Mouse (Mus musculus) left cerebral cortex, adult 8-10 months (tissue): ENCODE results near the gene Hmgb4. TPM values are rescaled to one million over a fixed set of nuclear protein-coding genes. Genes with fewer than 3 reads are reported as not detected.

Experiments
- DNase-seq, 2 experiments: peaks; one replicate each; pipeline ENCODE4 v3.0.0; 2022; ENCODE audit warnings: low spot score in 2 of 2
- total RNA-seq, 4 experiments: library from RNA; stranded (reverse); gene quantifications; 2 replicates each; pipeline ENCODE4 v1.2.4; 2022

Gene Hmgb4
- total RNA-seq = not detected

GRCm38 (mm10) chr4:128260907-128261560 is at the start of gene Hmgb4:
TSS of gene Hmgb4 (minus strand) at chr4:128260957.
- DNase-seq = no peak

DNA sequence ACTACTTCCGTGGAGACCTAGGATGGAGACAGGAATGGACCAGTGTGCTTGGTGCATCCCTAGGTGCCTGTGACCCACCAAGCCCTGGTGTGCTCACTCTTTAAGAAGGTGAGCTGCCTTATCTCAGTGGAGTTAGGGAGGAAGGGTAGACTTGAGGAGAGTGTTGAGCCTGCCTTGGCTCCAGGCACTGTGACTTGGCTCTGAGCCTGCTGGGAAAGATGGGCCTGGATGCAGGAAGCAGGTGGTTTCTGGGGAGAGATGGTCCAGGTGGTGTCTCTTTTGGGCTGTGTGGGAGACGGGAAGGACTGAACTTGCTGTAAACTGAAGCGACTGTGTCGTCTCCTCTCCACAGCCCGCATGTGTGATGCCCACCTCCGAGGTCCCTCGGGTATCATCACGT is 45.3 kb upstream of the Hmgb4 start:
- DNase-seq = no peak

DNA sequence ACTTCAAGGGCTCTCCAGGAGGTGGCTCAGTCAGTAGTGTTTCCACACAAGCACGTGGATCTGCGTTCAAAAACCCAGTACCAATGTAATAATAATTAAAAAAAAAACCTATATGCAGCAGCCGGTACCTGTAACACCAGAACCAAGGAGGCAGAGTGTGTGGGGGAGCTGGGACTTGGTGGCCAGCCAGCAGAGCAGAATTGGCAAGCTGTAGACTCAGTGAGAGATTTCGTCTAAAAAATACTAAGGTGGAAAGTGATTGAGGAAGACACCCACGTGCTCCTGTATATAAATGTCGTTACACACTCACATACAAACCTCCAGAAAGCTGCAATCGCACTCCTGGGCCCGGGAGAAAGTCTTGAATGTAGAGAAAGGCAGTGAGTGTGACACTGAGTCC is 43.3 kb upstream of the Hmgb4 start:
- peak in 1 of 2 experiments; percentile 86 for DNase-seq

GRCm38 (mm10) chr4:128288095-128288494 is 27.3 kb upstream of the Hmgb4 start:
- no peak for DNase-seq

DNA sequence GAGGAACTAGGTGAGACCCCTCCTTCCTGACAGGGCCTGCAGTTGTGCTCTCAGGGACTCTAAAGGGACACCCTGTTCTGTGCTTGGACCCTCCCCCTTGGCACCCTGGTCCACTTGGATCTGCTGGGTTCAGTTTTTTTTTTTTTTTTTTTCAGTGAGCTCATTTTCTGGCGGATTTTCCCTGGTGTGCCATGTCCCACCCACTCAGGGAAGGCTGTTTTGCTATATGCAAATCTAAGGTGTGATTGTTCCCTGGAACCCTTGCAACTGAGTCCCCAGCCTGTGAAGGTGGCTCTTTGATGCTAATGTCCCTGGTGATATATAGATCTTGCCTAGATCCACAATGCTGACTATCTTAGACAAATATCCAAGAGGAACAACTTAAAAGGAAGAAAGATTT is 24.3 kb upstream of the Hmgb4 start:
- DNase-seq = no peak

DNA sequence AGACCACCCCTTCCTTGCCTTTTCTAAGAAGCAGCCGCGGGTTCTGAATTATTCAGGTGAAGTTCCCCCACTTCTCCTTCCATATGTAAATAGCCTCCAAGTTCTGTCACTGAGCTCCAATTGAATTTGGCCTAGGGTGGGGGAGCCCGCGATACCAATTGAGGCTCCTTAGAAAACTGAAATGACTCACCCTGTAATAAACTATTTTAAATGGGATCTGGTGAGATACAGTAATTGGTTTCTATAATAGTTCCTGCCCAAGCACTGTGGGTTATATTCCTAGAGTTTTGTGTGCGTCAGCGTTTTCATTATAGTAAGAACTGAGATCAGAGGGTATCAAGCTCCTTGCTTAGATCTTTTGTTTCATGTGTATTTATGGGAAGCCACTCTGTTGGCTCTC is 14.8 kb upstream of the Hmgb4 start:
- DNase-seq = no peak

GRCm38 (mm10) chr4:128275116-128275515 is 14.4 kb upstream of the Hmgb4 start:
- DNase-seq = no peak

GRCm38 (mm10) chr4:128273146-128273545 is 12.4 kb upstream of the Hmgb4 start:
- DNase-seq = no peak

- no peak for DNase-seq
Measured at GRCm38 (mm10) chr4:128272501-128272900, 11.7 kb upstream of the Hmgb4 start.

GRCm38 (mm10) chr4:128270931-128271330 is 10.2 kb upstream of the Hmgb4 start:
- DNase-seq = no peak

DNA sequence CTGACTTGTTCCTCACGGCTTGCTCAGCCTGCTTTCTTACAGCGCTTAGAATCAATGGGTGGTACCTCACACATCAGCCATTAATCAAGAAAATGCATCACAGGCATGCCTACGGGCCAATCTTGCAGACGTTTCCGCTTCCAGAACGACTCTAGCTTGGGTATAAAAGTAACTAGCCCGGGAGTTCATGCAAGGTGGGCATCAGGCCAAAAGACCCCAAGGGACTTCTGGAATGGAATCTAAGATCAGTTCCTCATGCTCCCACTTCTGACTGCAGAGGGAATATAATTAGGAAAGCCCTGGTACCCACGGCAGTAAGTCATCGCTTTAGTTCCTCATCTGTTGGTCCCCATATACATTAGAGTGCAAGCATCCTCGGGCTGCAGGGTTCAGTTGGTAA is 9.4 kb upstream of the Hmgb4 start:
- no peak for DNase-seq

DNA sequence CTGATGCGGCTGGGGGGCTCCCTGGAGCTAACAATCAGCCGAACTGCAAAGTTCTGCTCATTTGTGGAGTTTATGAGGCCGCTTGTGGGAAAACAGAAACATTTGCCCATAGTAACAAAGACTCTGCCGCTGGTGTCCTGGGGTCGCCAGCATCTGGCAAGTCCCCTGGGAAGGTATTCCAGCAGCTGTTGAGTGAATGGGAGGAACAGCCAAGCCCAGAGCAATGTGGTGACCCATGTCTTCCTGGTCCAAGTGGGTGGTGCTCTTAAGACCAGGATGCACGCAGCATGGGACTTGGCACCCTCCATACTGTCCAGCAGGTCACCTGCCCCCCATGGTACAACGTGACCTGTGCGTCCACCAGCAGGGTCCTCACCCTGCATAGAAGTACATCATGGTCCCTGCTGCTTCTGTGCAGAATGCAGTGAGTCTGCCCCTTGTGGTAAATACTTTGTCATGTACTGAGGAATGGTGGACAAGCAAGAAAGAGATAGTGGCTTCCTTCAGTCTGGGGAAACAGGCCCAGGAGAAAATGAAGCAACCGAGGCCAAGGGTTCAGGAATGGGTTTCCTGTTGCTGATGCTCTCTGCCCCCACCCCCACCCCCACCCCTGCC is 8.6 kb upstream of the Hmgb4 start:
- no peak for DNase-seq

DNA sequence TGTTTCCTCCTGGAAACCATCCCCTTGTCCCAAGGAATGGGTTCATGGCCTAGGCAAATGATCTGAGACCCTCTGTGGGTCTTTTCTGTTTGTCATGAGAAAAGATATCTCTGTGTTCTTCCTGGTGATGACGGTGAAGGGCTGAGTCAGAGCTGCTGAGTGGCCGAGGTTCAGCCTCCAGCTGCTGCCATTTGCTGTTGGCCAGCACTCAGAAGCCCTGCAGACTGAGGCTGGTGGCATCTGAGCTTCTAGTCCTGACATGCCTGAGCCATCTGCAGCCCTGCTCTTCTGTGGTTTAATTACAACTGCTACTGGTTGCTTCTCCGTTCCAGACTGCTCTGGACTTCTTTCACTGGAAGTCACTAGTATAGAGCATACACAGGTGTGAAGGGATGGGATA is 4.6 kb upstream of the Hmgb4 start:
- no peak for DNase-seq

GRCm38 (mm10) chr4:128264491-128264890 is 3.7 kb upstream of the Hmgb4 start:
- DNase-seq = no peak

DNA sequence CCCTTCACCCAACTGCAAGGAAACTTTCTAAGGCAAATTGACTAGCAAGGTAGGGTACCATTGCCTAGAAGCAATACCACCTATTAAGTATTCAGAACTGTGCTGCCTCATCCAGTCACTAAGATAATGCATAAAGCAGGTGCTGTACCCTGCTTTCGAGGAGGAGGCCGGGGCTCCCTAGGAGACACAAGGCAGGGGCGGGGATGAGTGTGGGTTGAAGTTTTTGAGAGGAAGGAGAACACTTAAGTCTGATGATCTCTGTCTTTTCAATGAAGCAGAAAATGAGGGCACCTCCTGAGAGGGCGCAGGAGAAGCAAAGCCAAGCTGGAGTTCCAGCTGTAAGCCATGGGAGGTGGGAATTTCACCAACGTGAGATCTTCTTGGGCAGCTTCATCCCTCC is 1.5 kb downstream of the Hmgb4 start:
- no peak for DNase-seq

DNA sequence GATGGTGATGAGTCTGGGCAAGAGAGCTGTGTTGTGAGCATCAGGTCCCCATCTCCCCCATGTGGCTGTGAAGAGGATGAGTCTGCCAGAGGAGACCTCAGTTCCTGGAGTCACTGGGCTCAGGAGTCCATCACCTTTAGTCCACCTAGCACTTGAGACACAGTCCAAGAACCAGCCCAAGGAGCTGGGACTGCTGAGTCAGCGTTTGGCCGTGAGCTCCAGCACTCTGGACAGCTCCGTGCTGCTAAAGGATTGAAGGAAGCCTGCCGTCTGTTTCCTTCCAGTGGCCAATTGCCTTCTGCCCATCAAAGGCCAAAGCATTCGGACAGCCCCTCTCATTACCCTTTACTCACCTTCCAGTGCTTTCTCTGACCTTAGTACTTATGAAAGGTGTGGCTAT is 12.1 kb downstream of the Hmgb4 start:
- no peak for DNase-seq

- no peak for DNase-seq
Measured at GRCm38 (mm10) chr4:128245201-128245600, 15.6 kb downstream of the Hmgb4 start.

- DNase-seq = no peak
Measured at GRCm38 (mm10) chr4:128241854-128242356, 18.9 kb downstream of the Hmgb4 start.

DNA sequence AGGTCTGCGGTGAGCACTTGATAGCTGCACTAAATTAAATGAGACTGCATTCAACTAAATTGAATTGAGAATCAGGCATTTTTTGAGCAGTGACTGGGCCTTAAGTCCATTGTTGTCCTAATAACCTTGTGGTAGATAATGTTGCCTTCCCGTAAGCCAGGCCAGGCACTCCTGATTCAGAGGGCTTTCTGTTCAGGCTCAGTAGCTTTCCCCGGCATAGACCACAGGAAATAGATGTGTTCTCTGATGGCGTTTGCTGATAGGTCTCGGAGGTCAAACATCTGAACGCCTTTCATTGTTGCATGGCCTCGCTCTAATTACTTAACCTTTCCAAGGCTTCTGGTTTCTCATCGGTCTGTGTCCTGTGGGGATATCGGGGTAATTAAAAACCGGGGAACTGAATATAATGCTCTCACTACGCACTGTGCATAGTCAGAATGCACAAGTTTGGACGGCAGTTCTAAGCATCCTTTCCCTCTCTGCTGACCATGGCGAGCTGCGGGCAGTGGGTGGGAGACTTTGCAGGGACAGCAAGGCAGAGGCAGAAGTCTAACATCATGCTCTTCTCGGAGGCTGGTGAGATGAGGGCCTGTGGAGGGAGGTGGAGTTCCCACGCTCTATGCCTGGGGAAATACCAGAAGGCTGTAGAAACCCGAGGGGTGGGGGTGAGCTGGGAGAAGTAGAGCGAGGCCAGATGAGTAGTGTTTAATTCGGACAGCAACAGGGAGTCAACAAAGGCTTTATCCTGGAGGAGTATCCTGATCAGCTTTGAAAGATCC is 19.5 kb downstream of the Hmgb4 start:
- no peak for DNase-seq

- no peak for DNase-seq
Measured at GRCm38 (mm10) chr4:128239113-128239512, 21.6 kb downstream of the Hmgb4 start.

DNA sequence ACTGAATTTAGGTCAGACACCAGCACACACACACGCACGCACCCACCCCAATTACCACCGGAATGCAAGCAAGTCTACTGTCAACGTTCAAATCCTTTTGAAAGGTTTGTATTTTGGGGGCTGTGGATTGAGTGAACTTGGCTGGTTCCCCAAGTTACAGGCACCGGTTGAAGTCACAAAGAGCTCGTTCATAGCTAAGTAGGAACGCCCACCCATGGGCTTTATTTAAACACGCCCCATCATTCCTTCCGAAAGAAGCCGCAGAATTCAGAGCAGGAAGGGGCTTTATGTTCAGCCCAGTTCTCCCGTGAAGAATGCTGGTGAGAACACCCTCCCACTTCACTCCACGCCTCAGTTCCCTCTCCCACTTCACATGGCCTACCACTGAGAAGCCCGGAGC is 27.3 kb downstream of the Hmgb4 start:
- DNase-seq = peak in 1 of 2 experiments; percentile 31
